Mouse (Mus musculus): Measurements from ENCODE around the gene Tubb3.

- no peak for TF ChIP-seq EP300 (optimal IDR thresholded peaks at IDR 0.05)
- TF ChIP-seq CTCF (IDR thresholded peaks at IDR 0.05; ENCODE audit: low read depth) = no peak
Observed at GRCm38 (mm10) chr8:123423441-123423840, 12.2 kb downstream of the Tubb3 start, which contains the start of gene Def8.
